Mouse (Mus musculus) limb, embryonic 15.5 days (tissue): Measurements from ENCODE around the gene Acox2. TPM values are rescaled to one million over a fixed set of nuclear protein-coding genes. Genes with fewer than 3 reads are reported as not detected.

Experiments used
- ATAC-seq: fragments of 200-750 bp; cut with Nextera tagmentation; 2 replicates; pipeline ENCODE4 v1.8.0; 2017; ENCODE audit warnings: low read depth, moderate TSS enrichment; ENCODE audit not compliant: insufficient number of reproducible peaks, low FRiP score, low TSS enrichment
- H3K27ac ChIP-seq: fragments of 300-500 bp; sonication (generic); 2 replicates; pipeline ENCODE4 v1.5.1; 2015; ENCODE audit warnings: moderate library complexity, mild to moderate bottlenecking, inconsistent platforms
- H3K27me3 ChIP-seq: fragments of 300-500 bp; sonication (generic); 2 replicates; pipeline ENCODE4 v1.6.1; 2015; ENCODE audit warnings: inconsistent platforms
- H3K36me3 ChIP-seq: fragments of 300-500 bp; sonication (generic); 2 replicates; pipeline ENCODE4 v1.6.1; 2015; ENCODE audit warnings: inconsistent platforms
- H3K4me1 ChIP-seq: fragments of 300-500 bp; sonication (generic); 2 replicates; pipeline ENCODE4 v1.6.1; 2015; ENCODE audit warnings: inconsistent platforms
- H3K4me2 ChIP-seq: fragments of 300-500 bp; sonication (generic); 2 replicates; pipeline ENCODE4 v1.6.1; 2015; ENCODE audit warnings: mild to moderate bottlenecking, inconsistent platforms
- H3K4me3 ChIP-seq: fragments of 300-500 bp; sonication (generic); 2 replicates; pipeline ENCODE4 v1.5.1; 2015; ENCODE audit warnings: mild to moderate bottlenecking, inconsistent platforms
- H3K9ac ChIP-seq: fragments of 300-500 bp; sonication (generic); 2 replicates; pipeline ENCODE4 v1.6.1; 2015; ENCODE audit warnings: inconsistent platforms
- H3K9me3 ChIP-seq: fragments of 300-500 bp; sonication (generic); 2 replicates; pipeline ENCODE4 v1.6.1; 2016; ENCODE audit warnings: inconsistent platforms
- WGBS: fragments of 180-500 bp; shearing (Covaris S2); methylation state at CpG from one replicate; pipeline ENCODE4 v1.1.7; 2015; 5-methylcytosine and 5-hydroxymethylcytosine counted together
- polyA plus RNA-seq: library from polyadenylated mRNA; unstranded; fragments of >200 nt; fragmentation: Nextera tagmentation; extraction: Ambion mirVana; gene quantifications from 2 replicates; pipeline ENCODE4 v1.2.1, GENCODE M21; 2015

The Acox2 gene
- polyA plus RNA-seq, 1 experiment from 2014 or later = 0.70 TPM

DNA sequence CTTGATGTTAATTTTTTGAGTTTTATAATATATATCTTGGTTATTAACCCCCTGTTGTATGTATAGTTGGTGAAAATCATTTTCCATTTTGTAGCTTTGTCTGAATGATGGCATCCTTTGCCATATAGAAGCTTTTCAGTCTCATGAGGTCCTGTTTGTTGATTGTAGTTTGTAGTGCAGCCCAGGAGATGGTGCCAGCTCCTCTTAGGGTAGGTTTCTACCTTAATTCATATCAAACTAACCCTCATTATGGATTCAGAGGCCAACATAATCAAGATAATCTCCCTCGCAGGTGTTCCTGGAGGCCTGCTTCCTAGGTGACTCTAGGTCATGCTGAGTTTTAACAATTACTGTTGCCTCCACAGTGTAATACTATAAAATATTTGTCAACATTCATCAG lies 3.1 kb upstream of the Acox2 start:
- H3K4me2 ChIP-seq = no peak overlapping the region
- 58% methylated on average over 1 of the region's 1 CpGs for WGBS
- H3K4me3 ChIP-seq = no peak overlapping the region
- H3K36me3 ChIP-seq = no peaks in the 10 kb centered on the region
- no peak overlapping the region for H3K9ac ChIP-seq
- no peaks in the 10 kb centered on the region for H3K27me3 ChIP-seq
- H3K27ac ChIP-seq = no peak overlapping the region
- no peak for ATAC-seq
- no peaks in the 10 kb centered on the region for H3K9me3 ChIP-seq
- peaks cover 4% of the 10 kb centered on the region; the same call in 1 of the 2 replicates for H3K4me1 ChIP-seq

- H3K36me3 ChIP-seq = no peaks in the 10 kb centered on the region
- H3K4me2 ChIP-seq = no peak overlapping the region
- ATAC-seq = no peak
- H3K27me3 ChIP-seq = 0 out of 2 replicates have a peak, but pooled peaks cover 2% of the 10 kb centered on the region
- H3K4me1 ChIP-seq = peaks cover 4% of the 10 kb centered on the region; the same call in 1 of the 2 replicates
- no peak overlapping the region for H3K4me3 ChIP-seq
- 71% methylated on average over 5 of the region's 5 CpGs for WGBS
- no peak overlapping the region for H3K9ac ChIP-seq
- H3K9me3 ChIP-seq = no peaks in the 10 kb centered on the region
- H3K27ac ChIP-seq = no peak overlapping the region
Observed at GRCm38 (mm10) chr14:8260214-8260613, 1.1 kb upstream of the Acox2 start.

DNA sequence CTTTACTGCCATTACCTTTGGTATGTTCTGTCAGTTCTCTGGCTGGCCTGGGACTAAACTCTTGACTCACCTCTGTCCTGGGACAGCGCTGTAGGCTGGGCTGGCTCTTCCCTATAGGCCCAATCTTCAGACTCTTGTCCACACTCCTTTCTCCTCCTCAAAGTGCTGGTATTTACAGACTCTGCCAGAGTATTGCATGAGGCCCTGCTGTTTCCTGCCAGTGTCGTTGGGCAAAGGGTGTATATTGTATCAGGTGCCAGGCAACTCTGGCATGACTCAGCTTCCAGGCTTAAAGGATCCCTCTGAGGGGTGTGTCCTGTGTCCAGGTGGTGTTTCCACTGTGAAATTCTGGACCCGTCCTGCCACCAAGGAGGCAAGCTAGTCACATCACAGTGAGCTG lies 401 bp downstream of the Acox2 start:
- 67% methylated on average over 3 of the region's 3 CpGs for WGBS

GRCm38 (mm10) chr14:8258335-8258627 lies 872 bp downstream of the Acox2 start:
- 46% methylated on average over 3 of the region's 3 CpGs for WGBS
- Histone ChIP-seq H3K4me1 (peaks cover 4% of the 10 kb centered on the region; the same call in 1 of the 2 replicates), H3K9me3 (no peaks in the 10 kb centered on the region), H3K4me2 (no peak overlapping the region), H3K9ac (no peak overlapping the region), H3K27me3 (0 out of 2 replicates have a peak, but pooled peaks cover 2% of the 10 kb centered on the region), H3K36me3 (no peaks in the 10 kb centered on the region), H3K4me3 (no peak overlapping the region), H3K27ac (no peak overlapping the region)
- no peak for ATAC-seq

More for the DNA sequence above, 401 bp downstream of the Acox2 start:
- H3K9ac ChIP-seq = no peak overlapping the region
- no peaks in the 10 kb centered on the region for H3K36me3 ChIP-seq
- H3K4me1 ChIP-seq = peaks cover 4% of the 10 kb centered on the region; the same call in 1 of the 2 replicates
- no peak overlapping the region for H3K4me3 ChIP-seq
- H3K9me3 ChIP-seq = no peaks in the 10 kb centered on the region
- H3K4me2 ChIP-seq = no peak overlapping the region
- ATAC-seq = no peak
- H3K27me3 ChIP-seq = 0 out of 2 replicates have a peak, but pooled peaks cover 2% of the 10 kb centered on the region
- no peak overlapping the region for H3K27ac ChIP-seq

DNA sequence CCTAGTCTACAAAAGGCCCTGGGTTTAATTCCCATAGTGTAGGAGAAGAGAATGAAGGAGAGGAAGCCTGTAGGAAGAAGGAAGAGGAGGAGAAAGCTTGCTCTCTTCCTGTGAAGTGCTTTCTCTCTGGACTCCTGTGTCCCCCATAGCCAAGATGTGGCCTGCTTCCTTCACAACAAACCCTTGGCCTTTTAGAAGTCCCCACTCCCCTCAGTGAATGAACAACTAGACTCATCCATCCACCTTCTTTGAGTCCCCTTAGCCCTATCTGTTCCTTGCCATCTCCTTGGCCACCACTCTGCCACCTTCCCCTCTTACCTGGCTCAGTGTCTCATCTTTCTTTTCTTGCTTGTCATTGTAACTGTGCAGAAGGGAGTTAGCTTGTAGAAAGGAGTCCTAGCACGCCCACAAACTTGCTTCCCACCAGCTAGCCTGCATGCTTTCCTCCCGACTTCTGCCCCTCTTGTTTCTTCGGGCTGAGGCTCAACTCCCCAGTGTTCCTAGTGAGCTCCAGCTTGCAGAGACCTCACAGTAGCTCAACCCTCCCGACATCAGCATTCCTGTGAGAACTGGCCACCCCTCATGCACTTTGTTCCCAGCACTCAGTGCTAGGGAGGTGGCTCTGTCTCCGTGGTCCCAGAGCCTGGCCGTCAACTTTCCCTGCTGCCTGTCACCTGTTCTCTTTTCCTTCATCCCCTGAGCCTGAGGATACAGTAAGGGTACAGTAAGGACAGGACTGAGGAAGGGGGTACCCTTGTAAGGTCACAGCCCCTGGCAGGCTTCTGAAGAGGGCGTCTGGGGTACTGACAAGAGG lies 1.4 kb downstream of the Acox2 start:
- Histone ChIP-seq H3K27ac (no peak overlapping the region), H3K4me1 (peaks cover 4% of the 10 kb centered on the region; the same call in 1 of the 2 replicates), H3K4me2 (no peak overlapping the region), H3K36me3 (no peaks in the 10 kb centered on the region), H3K27me3 (0 out of 2 replicates have a peak, but pooled peaks cover 2% of the 10 kb centered on the region), H3K4me3 (no peak overlapping the region), H3K9ac (no peak overlapping the region), H3K9me3 (no peaks in the 10 kb centered on the region)
- no peak for ATAC-seq
- 47% methylated on average over 7 of the region's 7 CpGs for whole genome bisulfite sequencing

DNA sequence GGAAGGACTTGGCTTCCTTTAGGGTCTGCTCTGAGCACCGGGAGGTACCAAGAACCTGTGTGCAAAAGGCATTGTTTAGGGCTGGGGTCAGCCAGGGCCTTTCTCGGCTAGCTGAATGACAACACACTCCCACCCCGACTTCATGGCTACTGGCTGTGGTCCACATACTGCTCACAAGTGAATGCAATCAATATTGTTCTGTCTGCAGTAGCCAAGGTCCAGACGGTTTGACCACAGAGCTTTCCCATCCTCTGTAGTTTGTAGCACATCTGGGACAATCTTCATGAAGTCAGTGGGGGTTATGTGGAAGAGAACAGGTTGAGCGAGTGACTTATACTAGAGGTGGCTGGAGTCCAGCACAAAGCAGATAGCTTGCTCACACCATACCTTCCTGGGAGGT lies 2.3 kb downstream of the Acox2 start:
- H3K27ac ChIP-seq = no peak overlapping the region
- WGBS = 78% methylated on average over 5 of the region's 5 CpGs
- H3K27me3 ChIP-seq = 0 out of 2 replicates have a peak, but pooled peaks cover 2% of the 10 kb centered on the region
- H3K36me3 ChIP-seq = no peaks in the 10 kb centered on the region
- no peak for ATAC-seq
- no peak overlapping the region for H3K4me2 ChIP-seq
- H3K9ac ChIP-seq = no peak overlapping the region
- H3K9me3 ChIP-seq = no peaks in the 10 kb centered on the region
- H3K4me1 ChIP-seq = peaks cover 4% of the 10 kb centered on the region; the same call in 1 of the 2 replicates
- H3K4me3 ChIP-seq = no peak overlapping the region

DNA sequence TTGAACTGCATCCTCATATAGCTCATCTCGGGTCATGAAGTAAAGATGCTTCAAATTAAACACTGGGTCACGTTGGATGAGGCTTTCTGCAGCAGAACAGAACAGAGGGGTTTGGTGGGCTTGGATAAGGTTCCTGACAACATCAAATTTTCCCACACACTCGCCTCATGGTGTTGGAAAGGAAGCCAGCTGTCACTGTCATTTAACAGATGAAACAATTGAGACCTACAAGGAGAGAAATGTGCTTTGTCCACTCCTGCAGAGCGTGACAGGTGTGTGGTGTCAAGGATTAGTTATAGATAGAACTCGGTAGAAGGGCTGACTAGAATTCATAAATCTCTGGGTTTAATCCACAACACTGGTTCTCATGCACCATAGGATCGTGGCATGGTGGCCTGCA lies 3.1 kb downstream of the Acox2 start:
- no peaks in the 10 kb centered on the region for H3K9me3 ChIP-seq
- 66% methylated on average over 6 of the region's 6 CpGs for WGBS
- H3K27me3 ChIP-seq = 0 out of 2 replicates have a peak, but pooled peaks cover 2% of the 10 kb centered on the region
- H3K4me2 ChIP-seq = no peak overlapping the region
- H3K4me1 ChIP-seq = peaks cover 4% of the 10 kb centered on the region; the same call in 1 of the 2 replicates
- no peak overlapping the region for H3K9ac ChIP-seq
- H3K4me3 ChIP-seq = no peak overlapping the region
- H3K27ac ChIP-seq = no peak overlapping the region
- no peak for ATAC-seq
- H3K36me3 ChIP-seq = no peaks in the 10 kb centered on the region

- Histone ChIP-seq H3K4me1 (peaks cover 4% of the 10 kb centered on the region; the same call in 1 of the 2 replicates), H3K4me3 (no peak overlapping the region), H3K9me3 (no peaks in the 10 kb centered on the region), H3K27ac (no peak overlapping the region), H3K36me3 (no peaks in the 10 kb centered on the region), H3K4me2 (no peak overlapping the region), H3K9ac (no peak overlapping the region), H3K27me3 (0 out of 2 replicates have a peak, but pooled peaks cover 2% of the 10 kb centered on the region)
- WGBS = 69% methylated on average over 7 of the region's 7 CpGs
- ATAC-seq = no peak
Observed at GRCm38 (mm10) chr14:8255076-8255729, 4.0 kb downstream of the Acox2 start.

GRCm38 (mm10) chr14:8251330-8251885 lies 7.7 kb downstream of the Acox2 start:
- no peak for ATAC-seq

GRCm38 (mm10) chr14:8250141-8250871 lies 8.8 kb downstream of the Acox2 start:
- H3K27me3 ChIP-seq = no peaks in the 10 kb centered on the region
- H3K27ac ChIP-seq = no peak overlapping the region
- WGBS = 76% methylated on average over 9 of the region's 9 CpGs
- H3K4me2 ChIP-seq = no peak overlapping the region
- H3K36me3 ChIP-seq = no peaks in the 10 kb centered on the region
- no peaks in the 10 kb centered on the region for H3K9me3 ChIP-seq
- H3K9ac ChIP-seq = no peak overlapping the region
- no peaks in the 10 kb centered on the region for H3K4me1 ChIP-seq
- H3K4me3 ChIP-seq = no peak overlapping the region
- no peak for ATAC-seq

More at GRCm38 (mm10) chr14:8251330-8251885, 7.7 kb downstream of the Acox2 start:
- Histone ChIP-seq H3K9ac (no peak overlapping the region), H3K9me3 (no peaks in the 10 kb centered on the region), H3K27ac (no peak overlapping the region), H3K4me1 (no peaks in the 10 kb centered on the region), H3K36me3 (no peaks in the 10 kb centered on the region), H3K27me3 (0 out of 2 replicates have a peak, but pooled peaks cover 2% of the 10 kb centered on the region), H3K4me3 (no peak overlapping the region), H3K4me2 (no peak overlapping the region)
- 89% methylated on average over 8 of the region's 8 CpGs for WGBS

DNA sequence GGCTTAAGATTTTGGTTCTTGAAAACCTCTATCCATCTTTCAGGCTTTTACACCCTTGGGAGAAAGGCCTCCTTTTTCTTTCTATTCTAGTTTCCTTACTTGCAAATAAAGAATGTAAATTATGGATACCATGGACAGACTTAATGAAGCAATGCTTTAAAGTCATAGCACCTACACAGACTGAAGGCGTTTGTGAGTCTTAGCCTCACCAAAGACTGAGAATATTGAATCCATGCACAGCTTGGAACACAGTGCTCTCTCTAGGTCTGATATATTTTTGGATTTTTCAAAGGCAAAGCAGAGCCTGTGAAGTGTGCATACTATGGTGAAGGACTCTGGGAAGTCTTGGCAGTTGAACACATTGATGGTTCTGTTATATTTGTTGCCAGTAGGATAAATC lies 9.9 kb downstream of the Acox2 start:
- WGBS = 83% methylated on average over 1 of the region's 1 CpGs
- Histone ChIP-seq H3K36me3 (no peaks in the 10 kb centered on the region), H3K9ac (no peak overlapping the region), H3K27ac (no peak overlapping the region), H3K9me3 (no peaks in the 10 kb centered on the region), H3K4me2 (no peak overlapping the region), H3K4me3 (no peak overlapping the region), H3K4me1 (no peaks in the 10 kb centered on the region), H3K27me3 (no peaks in the 10 kb centered on the region)
- ATAC-seq = no peak
